Mouse (Mus musculus) testis, adult 2 months (tissue): ENCODE data around the gene Osbpl7.

ENCODE experiments used
- CTCF ChIP-seq: fragments of 200-500 bp; IDR thresholded peaks from 2 replicates; pipeline ENCODE4 v1.5.1; 2012; ENCODE audit warnings: low read depth, mild to moderate bottlenecking, inconsistent platforms, low read length, moderate library complexity; ENCODE audit not compliant: control insufficient read depth, insufficient read depth, insufficient replicate concordance
- POLR2A ChIP-seq: fragments of 200-500 bp; IDR thresholded peaks from 2 replicates; pipeline ENCODE4 v1.6.1; 2012; ENCODE audit warnings: low read depth, mild to moderate bottlenecking, inconsistent platforms, low read length, moderate library complexity; ENCODE audit not compliant: control insufficient read depth

GRCm38 (mm10) chr11:97094600-97094999 lies 44.2 kb downstream of the Osbpl7 start:
- TF ChIP-seq POLR2A = no peak
- no peak for TF ChIP-seq CTCF
